Mouse (Mus musculus) heart, adult 2 months (tissue): ENCODE data around the gene Cdkn2a.

ENCODE experiments used
- CTCF ChIP-seq: fragments of 200-600 bp; IDR thresholded peaks from 2 replicates; pipeline ENCODE4 v1.8.1; 2022; ENCODE audit warnings: antibody characterized with exemption, mild to moderate bottlenecking, moderate library complexity
- POLR2A ChIP-seq: fragments of 200-500 bp; IDR thresholded peaks from 2 replicates; pipeline ENCODE4 v1.6.1; 2011; ENCODE audit warnings: mild to moderate bottlenecking, low read depth, low read length, control low read depth; ENCODE audit not compliant: insufficient read depth

- TF ChIP-seq CTCF (no peak), POLR2A (no peak)
Measured at GRCm38 (mm10) chr4:89272961-89273540, 21.4 kb downstream of the Cdkn2a start.
